Mouse (Mus musculus) forebrain, postnatal 0 days (tissue): ENCODE data around the gene Slc16a9. TPM values are rescaled to one million over a fixed set of nuclear protein-coding genes. Genes with fewer than 3 reads are reported as not detected.
"Not testable (repeated sequence)": the region's sequence is repeated elsewhere in the genome, so short reads cannot be mapped to it uniquely, and the experiment has no call there.

Experiments used
- ATAC-seq: fragments of 200-750 bp; cut with Nextera tagmentation; 2 replicates; pipeline ENCODE4 v1.8.0; 2017; ENCODE audit warnings: mild to moderate bottlenecking, moderate library complexity
- DNase-seq: peaks from one replicate; pipeline ENCODE4 v3.0.0-alpha.2; 2015
- H3K27ac ChIP-seq: fragments of 300-500 bp; sonication (generic); 2 replicates; pipeline ENCODE4 v1.5.1; 2014; ENCODE audit warnings: low read depth, mild to moderate bottlenecking, antibody characterized with exemption, low read length, moderate library complexity, mixed read lengths
- H3K27me3 ChIP-seq: fragments of 300-500 bp; sonication (generic); 2 replicates; pipeline ENCODE4 v1.6.1; 2014; ENCODE audit warnings: mild to moderate bottlenecking, low read length, mixed read lengths; ENCODE audit not compliant: insufficient read depth
- H3K36me3 ChIP-seq: fragments of 300-500 bp; sonication (generic); 2 replicates; pipeline ENCODE4 v1.6.1; 2014; ENCODE audit warnings: mild to moderate bottlenecking, moderate library complexity; ENCODE audit not compliant: insufficient read depth
- H3K4me1 ChIP-seq: fragments of 300-500 bp; sonication (generic); 2 replicates; pipeline ENCODE4 v1.6.1; 2014; ENCODE audit warnings: antibody characterized with exemption; ENCODE audit not compliant: insufficient read depth
- H3K4me2 ChIP-seq: fragments of 300-500 bp; sonication (generic); 2 replicates; pipeline ENCODE4 v1.6.1; 2014; ENCODE audit warnings: low read depth, mild to moderate bottlenecking, moderate library complexity
- H3K4me3 ChIP-seq: fragments of 300-500 bp; sonication (generic); 2 replicates; pipeline ENCODE4 v1.5.1; 2014; ENCODE audit warnings: low read depth, low read length, mixed read lengths
- H3K9ac ChIP-seq: fragments of 300-500 bp; sonication (generic); 2 replicates; pipeline ENCODE4 v1.6.1; 2014; ENCODE audit warnings: mild to moderate bottlenecking
- H3K9me3 ChIP-seq: fragments of 300-500 bp; sonication (generic); 2 replicates; pipeline ENCODE4 v1.6.1; 2016; ENCODE audit warnings: low read length
- CTCF ChIP-seq: sonication (generic); IDR thresholded peaks from 2 replicates; pipeline ENCODE4 v1.5.1; 2016; ENCODE audit warnings: antibody characterized with exemption, control low read depth, low read depth
- WGBS: fragments of 180-500 bp; shearing (Covaris S2); extraction: QIAGEN DNeasy Blood & Tissue Kit; methylation state at CpG from one replicate; pipeline ENCODE4 v1.1.7; 2014; 5-methylcytosine and 5-hydroxymethylcytosine counted together
- polyA plus RNA-seq: library from polyadenylated mRNA; unstranded; fragments of >200 nt; fragmentation: Nextera tagmentation; extraction: Ambion mirVana; gene quantifications from 2 replicates; pipeline ENCODE4 v1.2.1, GENCODE M21; 2015
- total RNA-seq: library from RNA; depleted of rRNA; stranded (reverse); fragments of >200 nt; gene quantifications from 2 replicates; pipeline ENCODE4 v1.2.3, GENCODE M21; 2014

Gene Slc16a9
- total and polyA plus RNA-seq, 2 experiments from 2014 or later = 2.6 to 6.1 TPM

DNA sequence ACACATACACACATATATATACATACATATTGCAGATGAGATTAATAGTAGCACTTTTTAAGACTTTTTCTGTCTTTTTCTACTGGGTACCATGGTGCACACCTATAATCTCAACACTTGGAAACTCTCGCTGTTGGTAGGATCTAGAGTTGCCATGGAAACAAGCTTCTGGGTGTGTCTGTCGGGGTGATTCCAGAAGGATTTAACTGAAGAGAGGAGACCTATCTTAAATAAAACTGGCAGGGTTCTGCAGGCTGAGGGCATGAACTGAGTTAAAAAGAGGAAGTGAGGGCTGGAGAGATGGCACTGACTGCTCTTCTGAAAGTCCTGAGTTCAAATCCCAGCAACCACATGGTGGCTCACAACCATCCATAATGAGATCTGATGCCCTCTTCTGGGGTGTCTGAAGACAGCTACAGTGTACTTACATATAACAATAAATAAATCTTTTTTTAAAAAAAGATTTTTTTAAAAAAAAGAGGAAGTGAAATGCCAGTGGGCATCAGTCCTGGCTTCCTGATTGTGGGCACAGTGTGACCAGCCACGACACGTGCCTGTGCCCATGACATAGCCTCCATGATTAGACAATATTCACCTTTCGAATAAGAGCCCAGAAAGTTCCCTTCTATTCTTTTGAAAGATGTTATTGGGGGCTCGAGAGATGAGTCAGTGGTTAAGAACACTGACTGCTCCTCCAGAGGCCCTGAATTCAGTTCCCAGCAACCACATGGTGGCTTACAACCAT lies 45.3 kb upstream of the Slc16a9 start:
- ATAC-seq (no peak), DNase-seq (no peak)
- Histone ChIP-seq H3K27me3 (no peaks in the 10 kb centered on the region), H3K4me2 (no peak overlapping the region), H3K4me3 (no peak overlapping the region), H3K9ac (no peak overlapping the region), H3K4me1 (no peaks in the 10 kb centered on the region), H3K36me3 (no peaks in the 10 kb centered on the region), H3K9me3 (no peaks in the 10 kb centered on the region), H3K27ac (no peak overlapping the region)
- 85% methylated on average over 6 of the region's 6 CpGs for WGBS
- no peak for TF ChIP-seq CTCF

DNA sequence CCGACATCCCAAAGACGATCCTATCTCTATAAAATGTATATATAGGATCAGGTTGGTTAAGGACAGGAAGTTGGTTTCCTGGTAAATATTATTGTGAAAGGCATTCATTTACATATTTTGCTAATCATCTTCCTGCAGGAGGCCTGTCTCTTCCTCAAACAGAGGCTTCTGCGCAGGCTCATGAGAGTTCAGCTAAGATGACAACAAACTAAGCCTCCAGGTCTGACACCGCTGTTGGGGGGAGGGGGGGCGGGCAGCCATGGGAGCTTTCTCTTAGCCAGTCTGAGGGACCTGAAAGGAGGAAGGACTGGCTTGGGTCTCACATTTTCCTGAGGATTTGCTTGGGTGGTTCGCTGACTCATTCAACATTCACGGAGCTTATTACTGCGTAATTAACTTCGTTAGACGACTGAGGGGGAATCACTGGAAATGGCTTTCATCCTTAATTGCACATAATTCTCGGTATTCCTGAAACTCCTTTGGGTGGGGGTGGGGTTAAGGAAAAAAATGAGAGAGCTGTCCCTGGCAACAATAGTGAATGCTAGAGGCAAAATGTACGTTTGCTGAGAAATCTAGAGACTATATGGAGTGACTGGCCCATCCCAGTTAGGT lies 43.9 kb upstream of the Slc16a9 start:
- peak; percentile 16 for DNase-seq
- no peaks in the 10 kb centered on the region for H3K9me3 ChIP-seq
- whole genome bisulfite sequencing = 20% methylated on average over 12 of the region's 12 CpGs
- H3K27ac ChIP-seq = no peak overlapping the region
- H3K4me1 ChIP-seq = no peaks in the 10 kb centered on the region
- H3K27me3 ChIP-seq = no peaks in the 10 kb centered on the region
- H3K9ac ChIP-seq = no peak overlapping the region
- peak; percentile 14; the same call in 1 of the 2 replicates for ATAC-seq
- H3K4me3 ChIP-seq = no peak overlapping the region
- no peaks in the 10 kb centered on the region for H3K36me3 ChIP-seq
- peak overlapping the region; percentile 14; the same call in 1 of the 2 replicates for H3K4me2 ChIP-seq
- TF ChIP-seq CTCF = no peak

DNA sequence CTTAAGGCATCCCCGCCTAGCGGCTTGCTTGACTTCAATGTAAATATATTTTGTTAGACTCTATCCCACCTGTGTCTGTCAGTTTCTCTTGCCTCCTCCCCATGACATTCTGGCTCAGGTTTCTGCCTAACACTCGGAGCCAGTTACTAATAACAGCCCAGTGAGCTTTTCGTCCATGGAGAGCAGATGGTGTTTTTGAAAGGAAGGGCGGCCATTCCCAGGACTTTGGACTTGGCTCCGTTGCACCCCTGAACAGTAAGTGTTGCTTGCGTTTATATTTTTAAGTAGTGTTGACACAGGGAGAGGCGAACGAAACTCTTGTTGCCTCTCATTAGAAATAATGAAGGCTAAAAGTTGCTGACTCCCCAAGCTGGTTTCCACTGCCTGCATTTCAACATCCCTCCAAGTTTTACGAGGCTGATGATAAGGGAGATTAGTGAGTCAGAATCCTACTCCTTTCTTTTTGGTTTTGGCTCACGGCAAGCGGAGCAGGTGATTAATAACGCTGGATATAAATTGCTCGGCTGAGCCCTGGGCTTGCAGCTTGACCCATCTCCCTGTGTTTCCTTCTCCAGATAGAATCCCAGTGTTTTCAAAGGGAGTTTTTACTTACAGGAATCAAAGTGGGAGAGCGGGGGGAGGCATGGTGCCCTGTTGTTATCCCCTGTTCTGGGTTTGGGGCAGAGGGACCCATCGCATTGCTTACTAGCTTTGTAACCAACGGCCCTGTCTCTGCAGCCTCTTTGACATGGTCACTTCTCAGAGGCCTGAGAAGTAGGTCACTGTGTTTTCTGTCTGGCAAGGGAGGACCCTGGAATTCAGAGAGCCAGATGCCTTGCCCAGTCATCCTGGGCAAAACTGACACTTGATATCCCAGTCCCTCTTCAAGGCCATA lies 40.1 kb upstream of the Slc16a9 start, which contains the start of gene Mrln:
TSS of gene Mrln (plus strand) at position 160 of the 895 bp plus-strand sequence.
- DNase-seq (no peak), ATAC-seq (no peak)
- Histone ChIP-seq H3K9me3 (no peaks in the 10 kb centered on the region), H3K4me3 (no peak within 1 kb of the TSS), H3K27ac (no peak within 1 kb of the TSS), H3K36me3 (no peaks in the 10 kb centered on the region), H3K4me2 (no peak within 1 kb of the TSS), H3K4me1 (no peaks in the 10 kb centered on the region), H3K27me3 (no peaks in the 10 kb centered on the region), H3K9ac (no peak within 1 kb of the TSS)
- TF ChIP-seq CTCF = no peak
- WGBS = 37% methylated on average over 17 of the region's 17 CpGs

DNA sequence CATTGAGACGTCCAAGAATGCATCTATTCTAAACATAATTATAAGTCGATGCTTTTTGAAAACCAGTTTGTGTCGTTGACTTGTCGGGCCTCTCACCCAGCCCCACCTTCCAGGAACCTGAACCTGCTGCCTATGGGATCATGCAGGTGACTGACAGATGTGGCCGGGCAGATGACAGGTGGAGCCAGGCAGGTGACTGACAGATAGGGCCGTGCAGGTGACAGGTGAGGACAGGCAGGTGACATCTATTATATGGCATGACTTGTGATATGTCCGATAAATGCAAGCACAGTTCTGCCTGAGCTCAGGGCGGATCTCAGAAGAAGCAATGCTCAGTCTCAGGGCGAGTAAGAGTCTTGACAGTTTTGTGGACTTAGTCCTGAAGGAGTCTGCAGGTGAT lies 33.6 kb upstream of the Slc16a9 start:
- Histone ChIP-seq H3K27ac (no peak overlapping the region), H3K4me1 (no peaks in the 10 kb centered on the region), H3K4me3 (no peak overlapping the region), H3K36me3 (no peaks in the 10 kb centered on the region), H3K9me3 (no peaks in the 10 kb centered on the region), H3K27me3 (no peaks in the 10 kb centered on the region), H3K9ac (no peak overlapping the region), H3K4me2 (no peak overlapping the region)
- WGBS = 75% methylated on average over 9 of the region's 9 CpGs
- no peak for TF ChIP-seq CTCF
- ATAC-seq = no peak
- DNase-seq = no peak

DNA sequence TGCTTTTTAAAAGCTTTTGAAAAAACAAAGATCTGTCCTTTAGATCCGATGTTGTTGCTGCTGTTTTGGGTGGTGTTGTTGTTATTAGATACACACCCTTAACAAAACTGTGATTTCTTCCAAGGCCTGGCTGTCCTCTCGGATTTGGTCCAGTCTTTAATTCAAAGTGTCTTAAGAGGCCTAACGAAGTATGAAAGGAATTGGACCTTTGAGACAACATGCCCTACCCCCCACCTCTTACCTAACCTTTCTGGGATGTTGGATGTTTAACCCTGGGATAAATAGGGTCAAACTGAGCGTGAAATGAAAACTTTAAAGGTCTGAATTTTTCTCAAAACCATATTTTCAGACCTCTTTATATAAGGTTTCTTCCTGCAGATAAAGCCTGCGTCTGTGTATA lies 23.9 kb upstream of the Slc16a9 start:
- Histone ChIP-seq H3K36me3 (no peaks in the 10 kb centered on the region), H3K4me1 (no peaks in the 10 kb centered on the region), H3K27me3 (no peaks in the 10 kb centered on the region), H3K27ac (no peak overlapping the region), H3K9ac (no peak overlapping the region), H3K4me2 (no peak overlapping the region), H3K9me3 (no peaks in the 10 kb centered on the region), H3K4me3 (no peak overlapping the region)
- 39% methylated on average over 5 of the region's 5 CpGs for WGBS
- ATAC-seq = no peak
- no peak for TF ChIP-seq CTCF
- no peak for DNase-seq

DNA sequence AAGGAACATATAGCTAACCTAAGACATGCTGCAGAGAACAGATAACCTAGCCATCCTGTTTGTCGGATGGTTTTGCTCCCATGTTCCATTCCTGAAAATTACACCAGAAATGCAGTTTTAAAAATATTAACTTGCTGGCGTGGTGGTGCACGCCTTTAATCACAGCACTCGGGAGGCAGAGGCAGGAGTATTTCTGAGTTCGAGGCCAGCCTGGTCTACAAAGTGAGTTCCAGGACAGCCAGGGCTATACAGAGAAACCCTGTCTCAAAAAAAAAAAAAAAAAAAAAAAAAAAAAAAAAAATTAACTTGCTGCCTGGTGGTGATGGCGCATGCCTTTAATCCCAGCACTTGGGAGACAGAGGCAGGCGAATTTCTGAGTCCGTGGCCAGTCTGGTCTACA lies 22.7 kb upstream of the Slc16a9 start:
- H3K4me1 ChIP-seq, H3K27me3 ChIP-seq, H3K36me3 ChIP-seq, H3K27ac ChIP-seq, H3K9me3 ChIP-seq, DNase-seq, H3K9ac ChIP-seq, H3K4me2 ChIP-seq, ATAC-seq, H3K4me3 ChIP-seq: not testable (repeated sequence)
- 95% methylated on average over 8 of the region's 8 CpGs for WGBS
